Mouse (Mus musculus): ENCODE measurements around the gene Cep126. TPM values are rescaled to one million over a fixed set of nuclear protein-coding genes. Genes with fewer than 3 reads are reported as not detected.
A peak's percentile ranks its signal among the peaks of the same experiment; 100 is the strongest.

Gene Cep126
- polyA plus RNA-seq, 1 experiment: 0.34 TPM

DNA sequence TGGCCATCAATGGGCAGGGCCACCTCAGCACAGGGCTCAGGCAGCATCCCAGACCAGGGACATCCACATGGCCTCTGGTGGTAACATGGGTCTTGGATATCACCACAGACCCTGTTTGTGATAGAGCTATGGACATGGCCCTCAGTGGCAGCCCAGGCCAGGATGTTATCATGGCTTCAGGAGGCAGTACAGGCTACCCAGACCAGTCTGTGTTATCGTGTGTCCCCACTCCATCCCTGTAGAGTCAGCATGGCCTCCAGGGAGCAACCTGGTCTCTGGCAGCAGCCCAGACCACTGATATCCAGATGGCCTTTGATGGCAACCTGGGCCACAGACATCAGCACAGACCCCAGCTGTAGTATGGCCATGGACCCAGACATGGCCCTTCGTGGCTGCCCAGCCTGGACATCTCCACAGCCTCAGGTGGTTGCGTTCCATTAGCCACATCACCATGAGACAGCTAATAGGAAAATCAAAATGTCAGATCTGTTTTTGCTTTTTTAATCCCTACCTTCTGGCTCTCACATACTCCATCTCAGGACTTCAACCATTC lies 60.8 kb downstream of the Cep126 start:
- H3K79me2 ChIP-seq (ENCODE audit: control insufficient read depth, insufficient read depth): no peaks in the 10 kb centered on the region
- no peak overlapping the region for H3K4me2 ChIP-seq (ENCODE audit: low read depth)
- H3K4me3 ChIP-seq: no peak overlapping the region
- no peak overlapping the region for H3ac ChIP-seq (ENCODE audit: control insufficient read depth, insufficient read length)
- no peaks in the 10 kb centered on the region for H3K27me3 ChIP-seq (ENCODE audit: control insufficient read depth, insufficient read depth, insufficient read length)
- no peaks in the 10 kb centered on the region for H3K36me3 ChIP-seq (ENCODE audit: control insufficient read depth, insufficient read depth)
- TF ChIP-seq POLR2AphosphoS2 (IDR thresholded peaks at IDR 0.05; ENCODE audit: insufficient read length, low read depth) (no peak), E2F4 (IDR thresholded peaks at IDR 0.05; ENCODE audit: insufficient read depth) (no peak), CEBPB (IDR thresholded peaks at IDR 0.05; ENCODE audit: insufficient read depth, poor library complexity, severe bottlenecking) (no peak), TCF3 (IDR thresholded peaks at IDR 0.05; ENCODE audit: insufficient read length, low read depth) (no peak), MYOD1 (IDR thresholded peaks at IDR 0.05; ENCODE audit: control insufficient read depth in 1 of 3, insufficient read length in 2 of 3, low read depth in 2 of 3) (no peak), MYOG (IDR thresholded peaks at IDR 0.05; ENCODE audit: control insufficient read depth in 1 of 3, insufficient read depth in 1 of 3, insufficient read length in 2 of 3, low read depth in 2 of 3) (no peak), USF1 (IDR thresholded peaks at IDR 0.05; ENCODE audit: low read depth) (no peak), MAX (IDR thresholded peaks at IDR 0.05; ENCODE audit: low read depth) (no peak), REST (IDR thresholded peaks at IDR 0.05; ENCODE audit: insufficient read depth, insufficient read length) (no peak), POLR2A (IDR thresholded peaks at IDR 0.05; ENCODE audit: insufficient read length, low read depth) (no peak), TCF12 (IDR thresholded peaks at IDR 0.05; ENCODE audit: insufficient read depth, poor library complexity, severe bottlenecking) (no peak), SRF (IDR thresholded peaks at IDR 0.05; ENCODE audit: control insufficient read depth, insufficient read length, low read depth) (no peak)

DNA sequence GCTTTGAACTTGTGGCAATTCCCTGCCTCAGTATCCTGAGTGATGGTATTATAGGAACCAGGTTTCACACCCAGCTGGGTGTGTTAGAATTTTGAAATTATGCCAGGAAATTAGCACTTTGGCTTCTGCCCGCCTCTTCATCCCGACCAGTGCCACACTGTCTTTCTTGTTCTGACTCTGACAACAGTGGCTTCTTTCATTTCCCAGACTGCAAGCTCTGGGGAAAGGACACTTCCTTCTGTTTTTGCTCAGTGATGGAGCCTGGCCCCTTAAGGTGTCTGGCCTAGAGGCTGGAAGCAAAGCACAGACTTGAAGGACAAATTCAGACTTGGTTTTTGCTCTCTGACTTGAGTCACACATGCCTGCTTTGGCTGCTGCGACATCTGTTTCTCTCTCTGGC lies 74.5 kb downstream of the Cep126 start:
- Histone ChIP-seq H3ac (ENCODE audit: control insufficient read depth, insufficient read length) (no peak overlapping the region), H3K36me3 (ENCODE audit: control insufficient read depth, insufficient read depth) (no peaks in the 10 kb centered on the region), H3K27me3 (ENCODE audit: control insufficient read depth, insufficient read depth, insufficient read length) (no peaks in the 10 kb centered on the region), H3K4me2 (ENCODE audit: low read depth) (no peak overlapping the region), H3K4me3 (no peak overlapping the region), H3K79me2 (ENCODE audit: control insufficient read depth, insufficient read depth) (no peaks in the 10 kb centered on the region)
- no peak for TF ChIP-seq SRF (IDR thresholded peaks at IDR 0.05; ENCODE audit: control insufficient read depth, insufficient read length, low read depth)
- TF ChIP-seq REST (IDR thresholded peaks at IDR 0.05; ENCODE audit: insufficient read depth, insufficient read length): no peak
- TF ChIP-seq POLR2A (IDR thresholded peaks at IDR 0.05; ENCODE audit: insufficient read length, low read depth): no peak
- no peak for TF ChIP-seq MYOG (IDR thresholded peaks at IDR 0.05; ENCODE audit: control insufficient read depth in 1 of 3, insufficient read depth in 1 of 3, insufficient read length in 2 of 3, low read depth in 2 of 3)
- no peak for TF ChIP-seq POLR2AphosphoS2 (IDR thresholded peaks at IDR 0.05; ENCODE audit: insufficient read length, low read depth)
- TF ChIP-seq MAX (IDR thresholded peaks at IDR 0.05; ENCODE audit: low read depth): no peak
- no peak for TF ChIP-seq CEBPB (IDR thresholded peaks at IDR 0.05; ENCODE audit: insufficient read depth, poor library complexity, severe bottlenecking)

DNA sequence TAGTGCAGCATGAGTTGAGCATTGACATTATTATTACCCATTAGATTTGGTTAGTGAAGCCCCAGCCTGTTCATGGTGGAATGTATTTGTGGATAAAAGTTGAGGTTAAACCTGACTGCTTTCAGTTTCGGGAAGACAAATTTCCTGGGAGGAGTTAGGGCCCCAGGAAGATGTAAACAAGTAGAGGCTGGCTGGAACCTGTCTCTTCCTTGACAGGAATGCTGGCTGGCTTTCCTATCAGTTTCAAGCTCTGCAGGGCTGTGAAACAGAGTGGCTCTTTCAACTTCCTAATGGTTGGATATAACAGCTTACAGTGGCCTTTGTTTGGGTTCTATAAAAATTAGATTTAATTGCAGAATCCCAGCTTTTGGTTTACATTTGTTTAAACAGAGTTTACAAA lies 79.3 kb downstream of the Cep126 start:
- H3K79me2 ChIP-seq (ENCODE audit: control insufficient read depth, insufficient read depth): no peaks in the 10 kb centered on the region
- no peak overlapping the region for H3ac ChIP-seq (ENCODE audit: control insufficient read depth, insufficient read length)
- H3K4me2 ChIP-seq (ENCODE audit: low read depth): no peak overlapping the region
- TF ChIP-seq POLR2AphosphoS2 (IDR thresholded peaks at IDR 0.05; ENCODE audit: insufficient read length, low read depth) (no peak), CEBPB (IDR thresholded peaks at IDR 0.05; ENCODE audit: insufficient read depth, poor library complexity, severe bottlenecking) (no peak), USF1 (IDR thresholded peaks at IDR 0.05; ENCODE audit: low read depth) (no peak), POLR2A (IDR thresholded peaks at IDR 0.05; ENCODE audit: insufficient read length, low read depth) (no peak), REST (IDR thresholded peaks at IDR 0.05; ENCODE audit: insufficient read depth, insufficient read length) (no peak), TCF12 (IDR thresholded peaks at IDR 0.05; ENCODE audit: insufficient read depth, poor library complexity, severe bottlenecking) (no peak), MAX (IDR thresholded peaks at IDR 0.05; ENCODE audit: low read depth) (no peak), SRF (IDR thresholded peaks at IDR 0.05; ENCODE audit: control insufficient read depth, insufficient read length, low read depth) (no peak), TCF3 (IDR thresholded peaks at IDR 0.05; ENCODE audit: insufficient read length, low read depth) (no peak), MYOG (IDR thresholded peaks at IDR 0.05; ENCODE audit: control insufficient read depth in 1 of 3, insufficient read depth in 1 of 3, insufficient read length in 2 of 3, low read depth in 2 of 3) (no peak), MYOD1 (IDR thresholded peaks at IDR 0.05; ENCODE audit: control insufficient read depth in 1 of 3, insufficient read length in 2 of 3, low read depth in 2 of 3) (no peak), E2F4 (IDR thresholded peaks at IDR 0.05; ENCODE audit: insufficient read depth) (no peak)
- no peaks in the 10 kb centered on the region for H3K36me3 ChIP-seq (ENCODE audit: control insufficient read depth, insufficient read depth)
- H3K4me3 ChIP-seq: no peak overlapping the region
- H3K27me3 ChIP-seq (ENCODE audit: control insufficient read depth, insufficient read depth, insufficient read length): no peaks in the 10 kb centered on the region

DNA sequence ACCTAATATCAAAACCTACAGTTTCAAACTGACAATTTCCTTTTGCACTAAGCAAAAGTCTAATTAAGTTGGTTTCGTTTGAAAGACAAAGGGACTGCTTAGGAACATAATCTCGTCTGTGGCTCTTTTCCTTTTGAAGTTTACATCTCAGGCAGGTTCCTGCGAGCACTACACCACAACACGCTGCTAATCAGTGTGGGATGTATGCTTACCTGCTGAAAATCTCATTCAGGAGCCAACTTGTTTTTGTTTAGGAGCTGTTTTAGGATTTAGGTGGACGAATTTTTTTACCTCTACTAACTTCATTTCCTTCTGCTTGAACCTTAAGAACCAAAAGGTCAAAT lies 91.1 kb downstream of the Cep126 start:
- Histone ChIP-seq H3ac (ENCODE audit: control insufficient read depth, insufficient read length) (peak overlapping the region; percentile 51), H3K36me3 (ENCODE audit: control insufficient read depth, insufficient read depth) (no peaks in the 10 kb centered on the region), H3K27me3 (ENCODE audit: control insufficient read depth, insufficient read depth, insufficient read length) (no peaks in the 10 kb centered on the region), H3K4me2 (ENCODE audit: low read depth) (peak overlapping the region; percentile 69), H3K4me3 (peak overlapping the region; percentile 25), H3K79me2 (ENCODE audit: control insufficient read depth, insufficient read depth) (no peaks in the 10 kb centered on the region)
- TF ChIP-seq POLR2AphosphoS2 (IDR thresholded peaks at IDR 0.05; ENCODE audit: insufficient read length, low read depth) (no peak), USF1 (IDR thresholded peaks at IDR 0.05; ENCODE audit: low read depth) (no peak), REST (IDR thresholded peaks at IDR 0.05; ENCODE audit: insufficient read depth, insufficient read length) (no peak), POLR2A (IDR thresholded peaks at IDR 0.05; ENCODE audit: insufficient read length, low read depth) (no peak), TCF3 (IDR thresholded peaks at IDR 0.05; ENCODE audit: insufficient read length, low read depth) (no peak), SRF (IDR thresholded peaks at IDR 0.05; ENCODE audit: control insufficient read depth, insufficient read length, low read depth) (no peak), MYOG (IDR thresholded peaks at IDR 0.05; ENCODE audit: control insufficient read depth in 1 of 3, insufficient read depth in 1 of 3, insufficient read length in 2 of 3, low read depth in 2 of 3) (no peak), E2F4 (IDR thresholded peaks at IDR 0.05; ENCODE audit: insufficient read depth) (no peak), TCF12 (IDR thresholded peaks at IDR 0.05; ENCODE audit: insufficient read depth, poor library complexity, severe bottlenecking) (no peak), CEBPB (IDR thresholded peaks at IDR 0.05; ENCODE audit: insufficient read depth, poor library complexity, severe bottlenecking) (no peak), MYOD1 (IDR thresholded peaks at IDR 0.05; ENCODE audit: control insufficient read depth in 1 of 3, insufficient read length in 2 of 3, low read depth in 2 of 3) (no peak), MAX (IDR thresholded peaks at IDR 0.05; ENCODE audit: low read depth) (no peak)

Measured in myocyte (in vitro differentiated cells).